Mouse (Mus musculus) midbrain, embryonic 14.5 days (tissue): ENCODE measurements around the gene Xlr4a. TPM values are rescaled to one million over a fixed set of nuclear protein-coding genes. Genes with fewer than 3 reads are reported as not detected.
A peak's percentile ranks its signal among the peaks of the same experiment; 100 is the strongest.
"Not testable (repeated sequence)": the region's sequence is repeated elsewhere in the genome, so short reads cannot be mapped to it uniquely, and the experiment has no call there.

Source experiments
- ATAC-seq: fragments of 200-750 bp; cut with Nextera tagmentation; 2 replicates; pipeline ENCODE4 v1.8.0; 2017; ENCODE audit warnings: moderate number of reproducible peaks, moderate library complexity; ENCODE audit not compliant: low FRiP score, low TSS enrichment
- DNase-seq: peaks from one replicate; pipeline ENCODE4 v3.0.0-alpha.2; 2015
- H3K27ac ChIP-seq: fragments of 300-500 bp; sonication (generic); replicated peaks from 2 replicates; pipeline ENCODE4 v1.5.1; 2014; ENCODE audit warnings: mild to moderate bottlenecking, low read depth, low read length, moderate library complexity
- H3K27me3 ChIP-seq: fragments of 300-500 bp; sonication (generic); 2 replicates; pipeline ENCODE4 v1.6.1; 2014; ENCODE audit warnings: low read length, control low read depth, mixed read lengths; ENCODE audit not compliant: control insufficient read depth, insufficient read depth
- H3K36me3 ChIP-seq: fragments of 300-500 bp; sonication (generic); 2 replicates; pipeline ENCODE4 v1.6.1; 2014; ENCODE audit warnings: low read length, control low read depth; ENCODE audit not compliant: control insufficient read depth, insufficient read depth
- H3K4me1 ChIP-seq: fragments of 300-500 bp; sonication (generic); 2 replicates; pipeline ENCODE4 v1.6.1; 2014; ENCODE audit warnings: mild to moderate bottlenecking, antibody characterized with exemption, low read length, control low read depth; ENCODE audit not compliant: control insufficient read depth, insufficient read depth
- H3K4me2 ChIP-seq: fragments of 300-500 bp; sonication (generic); 2 replicates; pipeline ENCODE4 v1.6.1; 2014; ENCODE audit warnings: mild to moderate bottlenecking, low read length, moderate library complexity
- H3K4me3 ChIP-seq: fragments of 300-500 bp; sonication (generic); replicated peaks from 2 replicates; pipeline ENCODE4 v1.5.1; 2014; ENCODE audit warnings: low read depth, low read length
- H3K9ac ChIP-seq: fragments of 300-500 bp; sonication (generic); replicated peaks from 2 replicates; pipeline ENCODE4 v1.6.1; 2014; ENCODE audit warnings: mild to moderate bottlenecking, low read length, moderate library complexity
- H3K9me3 ChIP-seq: fragments of 300-500 bp; sonication (generic); 2 replicates; pipeline ENCODE4 v1.6.1; 2016; ENCODE audit warnings: low read length, control low read depth, mixed read lengths; ENCODE audit not compliant: control insufficient read depth
- WGBS: fragments of 180-500 bp; shearing (Covaris S2); extraction: QIAGEN DNeasy Blood & Tissue Kit; methylation state at CpG from one replicate; pipeline ENCODE4 v1.1.7; 2014; 5-methylcytosine and 5-hydroxymethylcytosine counted together
- polyA plus RNA-seq: library from polyadenylated mRNA; unstranded; fragments of >200 nt; fragmentation: Nextera tagmentation; extraction: Ambion mirVana; gene quantifications from 2 replicates; pipeline ENCODE4 v1.2.1, GENCODE M21; 2014

The Xlr4a gene
- polyA plus RNA-seq, result 0.62 TPM in 1 of 2 replicates, not detected in the other

GRCm38 (mm10) chrX:73082267-73083055, at the start of gene Xlr4a:
TSS of gene Xlr4a (minus strand) at chrX:73082478.
- not testable (repeated sequence) for H3K4me1 ChIP-seq, H3K9me3 ChIP-seq, DNase-seq, H3K27ac ChIP-seq, H3K4me2 ChIP-seq, H3K9ac ChIP-seq, H3K36me3 ChIP-seq, H3K4me3 ChIP-seq, H3K27me3 ChIP-seq, ATAC-seq
- 83% methylated on average over 18 of the region's 19 CpGs for WGBS

DNA sequence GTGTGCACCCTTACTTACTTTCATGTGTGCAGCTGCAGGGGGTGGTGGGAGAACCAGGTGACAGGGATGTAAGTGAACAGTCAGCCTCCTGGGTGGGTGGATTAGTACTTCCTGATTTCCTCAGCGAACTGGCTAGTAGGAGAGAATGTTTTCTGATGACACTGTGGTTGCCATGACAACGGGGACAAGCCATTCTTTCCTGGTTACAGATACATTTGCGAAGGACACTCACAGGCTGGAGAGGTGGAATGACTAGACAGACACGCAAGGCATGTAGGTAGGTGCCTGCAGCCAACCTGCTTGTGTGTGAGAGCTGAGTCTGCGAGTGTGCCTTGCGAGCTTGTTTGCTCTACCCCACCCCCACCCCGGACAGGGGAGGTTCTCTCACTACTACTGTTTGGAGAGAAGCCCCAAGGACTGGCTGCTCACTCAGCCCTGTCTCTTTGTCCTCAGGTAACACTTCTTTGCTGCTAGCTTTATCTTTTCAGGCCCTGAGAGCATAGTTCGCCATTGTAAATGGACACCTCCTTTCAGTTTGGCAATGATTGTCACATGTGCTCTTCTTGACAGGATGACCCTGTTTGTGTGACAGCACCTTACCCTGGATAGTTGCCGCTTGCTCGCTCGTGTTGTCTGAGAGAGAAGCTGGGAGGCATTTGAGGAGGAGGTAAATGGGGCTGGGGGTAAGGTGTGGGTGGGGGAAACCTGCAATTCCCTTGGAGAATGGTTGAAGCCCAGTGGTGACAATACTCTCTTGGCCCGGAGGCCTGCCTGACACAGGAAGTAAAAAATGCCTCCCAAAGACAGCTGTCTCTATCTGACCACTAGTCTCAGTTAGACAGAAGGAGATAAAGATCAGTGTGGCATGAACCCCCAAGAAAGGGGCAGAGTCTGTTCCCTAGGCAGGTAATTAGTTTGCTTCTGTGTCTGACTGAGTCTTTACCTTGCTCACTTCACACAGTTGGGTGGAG, 40.9 kb upstream of the Xlr4a start:
- peak; percentile 48; the same call in 1 of the 2 replicates for ATAC-seq
- WGBS, result no CpG with 5 or more reads among the region's 12 CpGs
- not testable (repeated sequence) for H3K4me2 ChIP-seq, H3K4me1 ChIP-seq, DNase-seq, H3K27me3 ChIP-seq, H3K36me3 ChIP-seq, H3K9ac ChIP-seq, H3K4me3 ChIP-seq, H3K27ac ChIP-seq, H3K9me3 ChIP-seq

- not testable (repeated sequence) for H3K36me3 ChIP-seq, ATAC-seq, H3K27ac ChIP-seq, H3K9ac ChIP-seq, H3K4me3 ChIP-seq, H3K27me3 ChIP-seq, H3K4me2 ChIP-seq, H3K9me3 ChIP-seq, H3K4me1 ChIP-seq, DNase-seq
- WGBS, result no CpG with 5 or more reads among the region's 7 CpGs
Measured at GRCm38 (mm10) chrX:73116747-73117146, 34.5 kb upstream of the Xlr4a start, which contains the start of gene Gm14685. TSS of gene Gm14685 (plus strand) at chrX:73117047.

DNA sequence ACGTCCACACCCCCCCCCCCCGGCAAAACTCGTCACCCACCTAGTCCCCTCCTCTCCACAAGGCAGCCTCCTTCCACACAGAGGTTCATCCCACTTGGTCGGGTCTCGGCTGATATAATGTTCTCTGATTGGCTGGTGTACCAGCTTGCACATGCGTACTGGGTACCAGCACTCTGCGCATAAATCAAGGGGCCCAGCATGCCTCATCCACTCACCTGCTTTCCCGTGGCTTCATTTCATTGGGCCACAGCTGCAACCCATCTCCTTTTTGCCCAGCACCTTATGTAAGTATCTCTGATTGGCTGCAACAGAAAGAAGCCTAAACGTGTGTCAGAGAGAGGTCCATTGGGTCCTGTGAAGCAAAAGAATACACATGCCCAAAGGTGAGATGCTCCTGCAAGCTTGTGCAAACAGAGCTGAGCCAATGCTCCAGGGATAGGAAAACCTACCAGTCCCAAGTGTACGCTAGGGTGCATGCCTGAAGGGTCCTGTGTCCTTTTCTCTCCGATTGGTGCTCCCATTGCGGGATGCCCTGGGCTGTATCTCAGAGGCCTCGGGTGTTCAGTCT, 14.7 kb upstream of the Xlr4a start, which contains the start of gene Xlr3a:
Gene Xlr3a, minus strand, starts transcription at position 155 of the 568 bp plus-strand sequence.
- H3K4me3 ChIP-seq, H3K27me3 ChIP-seq, H3K27ac ChIP-seq, H3K36me3 ChIP-seq, H3K9me3 ChIP-seq, ATAC-seq, H3K4me2 ChIP-seq, H3K9ac ChIP-seq, H3K4me1 ChIP-seq: not testable (repeated sequence)
- WGBS, result 76% methylated on average over 13 of the region's 13 CpGs
- peak; percentile 8 for DNase-seq

DNA sequence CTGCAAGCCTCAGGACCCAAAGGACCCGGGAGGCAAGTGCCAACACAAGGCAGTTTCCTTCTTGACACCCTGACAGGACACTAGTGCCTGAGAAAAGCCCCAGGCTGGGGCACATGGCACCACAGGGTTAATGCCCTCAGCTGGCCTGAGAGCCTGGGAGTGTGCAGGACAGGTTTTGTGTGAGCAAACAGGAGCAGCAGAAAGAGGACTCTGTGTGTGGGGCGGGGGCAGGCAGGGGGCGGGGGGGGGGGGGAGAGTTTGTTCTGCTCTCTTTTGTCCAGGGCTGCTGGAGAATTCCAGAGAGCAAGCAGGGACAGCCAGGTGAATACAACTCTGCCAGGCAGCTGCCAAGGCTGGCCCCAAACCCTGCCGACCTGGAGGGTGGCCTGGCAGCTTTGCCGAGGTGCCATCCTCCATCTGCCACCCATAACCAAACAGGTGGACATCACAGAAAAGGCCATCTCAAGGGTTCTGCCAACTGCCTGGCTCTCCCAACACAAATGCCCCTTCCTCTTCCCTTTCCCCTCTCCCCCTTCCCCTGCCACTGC, 15.4 kb downstream of the Xlr4a start:
- H3K27ac ChIP-seq, H3K4me1 ChIP-seq, H3K4me3 ChIP-seq, H3K4me2 ChIP-seq, H3K36me3 ChIP-seq, H3K9ac ChIP-seq, DNase-seq, ATAC-seq, H3K27me3 ChIP-seq, H3K9me3 ChIP-seq: not testable (repeated sequence)
- WGBS, result no CpG with 5 or more reads among the region's 5 CpGs

DNA sequence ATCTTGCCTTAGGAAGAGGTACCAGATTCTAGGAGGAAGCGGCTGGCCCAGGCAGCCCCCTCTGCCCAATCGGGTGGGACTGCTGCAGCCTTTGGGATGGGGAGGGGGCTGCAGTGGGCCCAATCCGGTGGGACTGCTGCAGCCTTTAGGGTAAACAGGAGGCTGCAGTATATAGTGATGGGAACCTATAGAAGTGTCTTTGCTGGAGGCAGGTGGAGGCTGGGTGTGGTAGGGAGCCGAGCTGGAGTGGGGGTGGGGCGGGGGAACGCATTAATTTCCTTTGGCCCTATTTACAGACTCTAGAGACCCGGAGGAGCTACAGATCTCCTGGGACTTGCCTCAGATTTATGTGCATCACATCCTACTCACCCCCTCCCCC, 17.9 kb downstream of the Xlr4a start, which contains the start of gene Pnma3:
Gene Pnma3, plus strand, starts transcription at position 373 of the 379 bp plus-strand sequence.
- ATAC-seq (peak; percentile 20; the same call in 1 of the 2 replicates), DNase-seq (peak; percentile 18)
- Histone ChIP-seq H3K27ac (no peak within 1 kb of the TSS; the same call in 1 of the 2 replicates), H3K4me1 (no peaks in the 10 kb centered on the region), H3K9me3 (no peaks in the 10 kb centered on the region), H3K9ac (peak within 1 kb of the TSS; percentile 57; the same call in 1 of the 2 replicates), H3K4me3 (peak within 1 kb of the TSS; percentile 37), H3K4me2 (peak within 1 kb of the TSS; percentile 55), H3K36me3 (no peaks in the 10 kb centered on the region), H3K27me3 (no peaks in the 10 kb centered on the region)
- WGBS, result 40% methylated on average over 7 of the region's 7 CpGs

DNA sequence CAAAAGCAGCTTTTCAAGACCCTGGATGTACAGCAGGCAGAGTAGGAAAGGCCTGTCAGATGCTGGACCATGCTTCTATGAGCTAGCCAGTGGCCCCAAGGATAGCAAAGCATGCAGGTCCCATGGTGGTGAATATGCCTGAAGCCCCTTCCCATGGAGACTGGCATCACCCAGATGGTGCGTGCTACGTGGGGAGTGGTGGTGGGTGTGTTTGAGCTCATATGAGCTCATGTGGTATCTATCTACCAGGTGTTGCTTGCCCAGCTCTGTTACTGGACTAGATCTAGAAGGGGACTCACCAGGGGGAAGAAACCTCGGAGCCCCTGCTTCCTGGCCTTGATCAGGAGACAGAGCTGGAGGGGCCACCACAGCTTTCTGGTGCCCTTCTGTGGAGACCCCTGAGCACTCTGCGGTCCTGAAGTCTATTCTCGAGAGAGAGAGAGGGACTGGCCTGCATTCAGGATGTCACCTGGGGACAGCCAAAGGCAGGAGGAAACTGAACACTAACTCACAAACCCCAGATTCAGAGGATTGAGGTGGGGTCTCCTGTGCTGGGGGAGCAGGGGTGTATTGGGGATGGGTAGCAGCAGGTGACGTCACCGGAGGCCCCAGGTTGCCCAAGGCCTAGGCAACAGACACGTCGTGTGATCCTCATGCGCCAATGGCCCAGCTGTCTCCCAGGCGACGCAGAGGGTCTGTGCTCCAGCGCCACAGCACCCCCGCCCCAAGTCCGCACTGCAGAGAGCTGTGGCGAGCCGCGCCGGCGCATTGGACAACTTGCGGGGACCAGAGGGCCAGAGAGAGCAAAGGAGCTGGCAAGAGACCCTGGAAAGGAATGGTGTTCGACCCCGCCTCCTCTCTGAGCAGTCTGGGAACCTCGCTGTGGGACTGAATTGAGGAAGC, 18.5 kb downstream of the Xlr4a start:
- peak overlapping the region; percentile 55 for H3K4me2 ChIP-seq
- H3K9ac ChIP-seq, result peak overlapping the region; percentile 57; the same call in 1 of the 2 replicates
- ATAC-seq (peak; percentile 77), DNase-seq (peak; percentile 71)
- H3K27me3 ChIP-seq, result no peaks in the 10 kb centered on the region
- H3K9me3 ChIP-seq, result no peaks in the 10 kb centered on the region
- no peak overlapping the region; the same call in 1 of the 2 replicates for H3K27ac ChIP-seq
- no peaks in the 10 kb centered on the region for H3K36me3 ChIP-seq
- WGBS, result 43% methylated on average over 24 of the region's 24 CpGs
- no peaks in the 10 kb centered on the region for H3K4me1 ChIP-seq
- peak overlapping the region; percentile 37 for H3K4me3 ChIP-seq
